ENCODE assay signal across 24 mouse cellular contexts in the genomic region with DNA sequence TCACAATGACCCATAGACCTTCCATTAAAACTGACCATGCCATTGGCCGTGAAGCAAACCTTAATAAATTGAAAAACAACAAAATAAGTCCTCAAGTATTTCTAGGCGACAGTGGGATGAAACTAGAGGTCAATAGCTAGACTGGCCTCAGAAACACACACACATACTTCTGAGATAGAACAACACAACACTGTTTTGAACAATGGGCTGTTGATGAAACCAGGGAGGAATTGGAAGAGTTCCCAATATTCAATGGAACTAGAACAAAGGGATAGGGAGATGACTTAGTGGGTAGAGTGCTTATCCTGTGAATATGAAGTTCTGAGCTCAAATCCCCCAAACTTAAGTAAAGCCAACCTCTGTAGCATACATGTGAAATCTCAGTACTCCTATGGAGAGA. TPM values are rescaled to one million over a fixed set of nuclear protein-coding genes. Genes with fewer than 3 reads are reported as not detected.
A peak's percentile ranks its signal among the peaks of the same experiment; 100 is the strongest.
DNase-seq lines count a peak whose midpoint lies in the region; ATAC-seq and TF ChIP-seq lines count a peak whose summit lies in the region.
"Had no signal": no experiment of that assay in that cellular context is flagged by ENCODE, and none has a peak within 500 bp of the region (broad histone marks: within the 10 kb centered on the region; RNA-seq: fewer than 3 reads in every experiment).

No protein-coding gene starts in this region.

- no peaks in the 10 kb centered on the region for H3K9me3 ChIP-seq in kidney, embryonic 15.5 days (replicated peaks)
- H3K9me3 ChIP-seq in intestine, postnatal 0 days (ENCODE audit: control insufficient read depth), result no peaks in the 10 kb centered on the region
- H3K9me3 ChIP-seq: embryonic facial prominence, embryonic 10.5 days; forebrain, embryonic 12.5 days; heart, embryonic 15.5 days; hindbrain, embryonic 10.5 days; limb, embryonic 13.5 days; midbrain, embryonic 12.5 days; neural tube, embryonic 13.5 days had no signal

- H3K4me1 ChIP-seq in kidney, embryonic 15.5 days, result peaks cover 29% of the 10 kb centered on the region
- 0 out of 2 replicates have a peak, but pooled peaks cover 4% of the 10 kb centered on the region for H3K4me1 ChIP-seq in intestine, postnatal 0 days (replicated peaks; ENCODE audit: control insufficient read depth, insufficient read depth, low read length)
- H3K4me1 ChIP-seq: embryonic facial prominence, embryonic 10.5 days; forebrain, embryonic 12.5 days; hindbrain, embryonic 10.5 days; limb, embryonic 13.5 days; midbrain, embryonic 12.5 days; neural tube, embryonic 13.5 days had no signal

- 0 out of 2 replicates have a peak overlapping the region, but pooled peaks have one; percentile 54 for H3K27ac ChIP-seq in kidney, embryonic 15.5 days
- 0 out of 2 replicates have a peak overlapping the region, but pooled peaks have one; percentile 68 for H3K27ac ChIP-seq in intestine, postnatal 0 days (ENCODE audit: low read depth, low read length)
- H3K27ac ChIP-seq: embryonic facial prominence, embryonic 10.5 days; forebrain, embryonic 12.5 days; heart, embryonic 15.5 days; hindbrain, embryonic 10.5 days; hindbrain, postnatal 0 days; limb, embryonic 13.5 days; liver, embryonic 14.5 days; midbrain, embryonic 12.5 days; neural tube, embryonic 13.5 days had no signal

- 90% methylated on average over 2 of the region's 2 CpGs for WGBS in kidney, embryonic 15.5 days
- 87% methylated on average over 2 of the region's 2 CpGs for WGBS in intestine, postnatal 0 days

- no peaks in the 10 kb centered on the region for H3K36me3 ChIP-seq in kidney, embryonic 15.5 days
- no peaks in the 10 kb centered on the region for H3K36me3 ChIP-seq in intestine, postnatal 0 days (ENCODE audit: control insufficient read depth, insufficient read depth)
- H3K36me3 ChIP-seq: embryonic facial prominence, embryonic 10.5 days; forebrain, embryonic 12.5 days; heart, embryonic 15.5 days; hindbrain, embryonic 10.5 days; limb, embryonic 13.5 days; midbrain, embryonic 12.5 days; neural tube, embryonic 13.5 days had no signal

- no peak overlapping the region for H3K4me3 ChIP-seq in kidney, embryonic 15.5 days (replicated peaks)
- no peak overlapping the region for H3K4me3 ChIP-seq in intestine, postnatal 0 days (ENCODE audit: low read depth, low read length)
- H3K4me3 ChIP-seq: embryonic facial prominence, embryonic 10.5 days; forebrain, embryonic 12.5 days; heart, embryonic 15.5 days; hindbrain, embryonic 10.5 days; limb, embryonic 13.5 days; midbrain, embryonic 12.5 days; neural tube, embryonic 13.5 days had no signal

- no peak for TF ChIP-seq CTCF in intestine, postnatal 0 days (IDR thresholded peaks at IDR 0.05; ENCODE audit: low read depth)

- no peak for ATAC-seq in kidney, embryonic 15.5 days (replicated peaks; ENCODE audit: low FRiP score)
- ATAC-seq in intestine, postnatal 0 days, result no peak
- ATAC-seq: hindbrain, postnatal 0 days had no signal

- no peak overlapping the region for H3K4me2 ChIP-seq in kidney, embryonic 15.5 days
- H3K4me2 ChIP-seq in intestine, postnatal 0 days (replicated peaks; ENCODE audit: low read depth), result no peak overlapping the region
- H3K4me2 ChIP-seq: forebrain, embryonic 12.5 days; heart, embryonic 15.5 days; limb, embryonic 13.5 days; midbrain, embryonic 12.5 days; neural tube, embryonic 13.5 days had no signal

- no peak for DNase-seq in kidney, postnatal 36 days
- peak; percentile 54 for DNase-seq in 3T3-L1 (ENCODE audit: low read depth, low spot score)
- peak; percentile 74 for DNase-seq in Muller cell, postnatal 12 days (ENCODE audit: inconsistent ontology term)
- no peak for DNase-seq in cerebellum, adult 11 months
- DNase-seq in thymus, postnatal 10 days (ENCODE audit: low spot score in 2 of 2), result no peak
- DNase-seq: adrenal gland, postnatal 36 days; cerebellum, adult 9-10 months; gastrocnemius, postnatal 10 days; kidney, adult 9 months; layer of hippocampus, postnatal 36 days; lung, postnatal 4 days; spleen, adult 18-20 months; thymus, adult 2 months had no signal

- no peaks in the 10 kb centered on the region for H3K27me3 ChIP-seq in kidney, embryonic 15.5 days
- H3K27me3 ChIP-seq in intestine, postnatal 0 days (replicated peaks; ENCODE audit: control insufficient read depth, insufficient read depth, low read length), result no peaks in the 10 kb centered on the region
- H3K27me3 ChIP-seq: forebrain, embryonic 12.5 days; heart, embryonic 15.5 days; limb, embryonic 13.5 days; midbrain, embryonic 12.5 days; neural tube, embryonic 13.5 days had no signal

- H3K9ac ChIP-seq in kidney, embryonic 15.5 days, result no peak overlapping the region
- no peak overlapping the region for H3K9ac ChIP-seq in intestine, postnatal 0 days (ENCODE audit: low read depth, low read length)
- H3K9ac ChIP-seq: forebrain, embryonic 12.5 days; heart, embryonic 15.5 days; limb, embryonic 13.5 days; liver, embryonic 14.5 days; midbrain, embryonic 12.5 days; neural tube, embryonic 13.5 days had no signal

RNA-seq across cellular contexts. Expression of gene Clec2d, which starts 34.6 kb away (rescaled TPM):
- polyA plus RNA-seq in kidney, embryonic 15.5 days (2015; fragmentation: Nextera tagmentation; extraction: Ambion mirVana), result 0.51 and 1.1 TPM in 2 replicates
- polyA plus RNA-seq in intestine, postnatal 0 days (2015; fragmentation: Nextera tagmentation; extraction: Ambion mirVana), result 1.1 and 1.4 TPM in 2 replicates
- polyA plus RNA-seq: embryonic facial prominence, embryonic 10.5 days; forebrain, embryonic 12.5 days; hindbrain, embryonic 10.5 days; hindbrain, postnatal 0 days; limb, embryonic 13.5 days; neural tube, embryonic 13.5 days had no signal

Comparison
In these comparisons a context has a peak if more than half of its experiments do, and no peak if none do; other contexts are left out.
1. DNase-seq: peak in 3T3-L1 (single experiment) and Muller cell, postnatal 12 days (single experiment); none in kidney, postnatal 36 days (0 of 2), cerebellum, adult 11 months (single experiment) and thymus, postnatal 10 days (0 of 2).